Mouse (Mus musculus) cerebral cortex, adult 2 months (tissue): ENCODE data around the gene Atg13.

Source experiments
- WGBS: fragments of 180-500 bp; shearing (Covaris S2); methylation state at CpG from one replicate; pipeline ENCODE4 v1.1.7; 2018; 5-methylcytosine and 5-hydroxymethylcytosine counted together

Gene Atg13

GRCm38 (mm10) chr2:91683919-91684318 lies 26.5 kb downstream of the Atg13 start:
- WGBS, result 58% methylated on average over 8 of the region's 8 CpGs

GRCm38 (mm10) chr2:91682850-91683249 lies 27.5 kb downstream of the Atg13 start:
- WGBS, result 35% methylated on average over 4 of the region's 4 CpGs

GRCm38 (mm10) chr2:91676420-91676819 lies 34.0 kb downstream of the Atg13 start:
- 75% methylated on average over 2 of the region's 2 CpGs for WGBS

- WGBS, result 61% methylated on average over 5 of the region's 5 CpGs
Observed at GRCm38 (mm10) chr2:91674895-91675294, 35.5 kb downstream of the Atg13 start.

GRCm38 (mm10) chr2:91673587-91673986 lies 36.8 kb downstream of the Atg13 start:
- 63% methylated on average over 2 of the region's 2 CpGs for WGBS

GRCm38 (mm10) chr2:91670038-91670437 lies 40.3 kb downstream of the Atg13 start:
- WGBS, result 89% methylated on average over 6 of the region's 6 CpGs

GRCm38 (mm10) chr2:91669326-91669725 lies 41.0 kb downstream of the Atg13 start:
- 94% methylated on average over 8 of the region's 8 CpGs for WGBS

GRCm38 (mm10) chr2:91667747-91668146 lies 42.6 kb downstream of the Atg13 start:
- 56% methylated on average over 2 of the region's 2 CpGs for WGBS

GRCm38 (mm10) chr2:91666386-91666910 lies 43.9 kb downstream of the Atg13 start:
- 88% methylated on average over 6 of the region's 6 CpGs for WGBS

- whole genome bisulfite sequencing, result 94% methylated on average over 6 of the region's 6 CpGs
Observed at GRCm38 (mm10) chr2:91660981-91661380, 49.4 kb downstream of the Atg13 start.

GRCm38 (mm10) chr2:91659657-91660056 lies 50.7 kb downstream of the Atg13 start:
- 97% methylated on average over 8 of the region's 8 CpGs for WGBS

GRCm38 (mm10) chr2:91656774-91657173 lies 53.6 kb downstream of the Atg13 start:
- 79% methylated on average over 8 of the region's 8 CpGs for WGBS

GRCm38 (mm10) chr2:91655827-91656226 lies 54.5 kb downstream of the Atg13 start:
- WGBS, result 62% methylated on average over 6 of the region's 6 CpGs

GRCm38 (mm10) chr2:91655388-91655787 lies 55.0 kb downstream of the Atg13 start:
- WGBS, result 78% methylated on average over 5 of the region's 5 CpGs

- WGBS, result 26% methylated on average over 6 of the region's 6 CpGs
Observed at GRCm38 (mm10) chr2:91652863-91653262, 57.5 kb downstream of the Atg13 start.

- 72% methylated on average over 14 of the region's 14 CpGs for WGBS
Observed at GRCm38 (mm10) chr2:91651458-91652258, 58.7 kb downstream of the Atg13 start.

- 8% methylated on average over 16 of the region's 16 CpGs for WGBS
Observed at GRCm38 (mm10) chr2:91650360-91650995, 59.9 kb downstream of the Atg13 start.

GRCm38 (mm10) chr2:91649553-91650359 lies 60.6 kb downstream of the Atg13 start, which contains the start of the genes Zfp408 and Arhgap1:
Gene Zfp408, minus strand, starts transcription at chr2:91649791.
Gene Arhgap1, plus strand, starts transcription at chr2:91649860.
- WGBS, result under 1% methylated on average over 44 of the region's 44 CpGs

GRCm38 (mm10) chr2:91649152-91649551 lies 61.2 kb downstream of the Atg13 start:
- 3% methylated on average over 15 of the region's 15 CpGs for WGBS

- 34% methylated on average over 1 of the region's 1 CpGs for WGBS
Observed at GRCm38 (mm10) chr2:91646733-91647132, 63.6 kb downstream of the Atg13 start.

- 90% methylated on average over 11 of the region's 11 CpGs for WGBS
Observed at GRCm38 (mm10) chr2:91645811-91646210, 64.6 kb downstream of the Atg13 start.

- WGBS, result 97% methylated on average over 15 of the region's 15 CpGs
Observed at GRCm38 (mm10) chr2:91645354-91645753, 65.0 kb downstream of the Atg13 start.
